Mouse (Mus musculus): Measurements from ENCODE around the gene Aqp8. TPM values are rescaled to one million over a fixed set of nuclear protein-coding genes. Genes with fewer than 3 reads are reported as not detected.
A peak's percentile ranks its signal among the peaks of the same experiment; 100 is the strongest.

Gene Aqp8
- polyA plus RNA-seq, 1 experiment from 2014 or later: 0.42 TPM

GRCm38 (mm10) chr7:123500239-123501219, 38.4 kb downstream of the Aqp8 start, which contains the start of gene Zkscan2:
Zkscan2 (minus strand) TSS chr7:123500449.
- Histone ChIP-seq H3K27me3 (replicated peaks) (no peaks in the 10 kb centered on the region), H3K4me3 (peak within 1 kb of the TSS; percentile 68), H3K9ac (peak within 1 kb of the TSS; percentile 83), H3K4me2 (replicated peaks) (peak within 1 kb of the TSS; percentile 92), H3K4me1 (peaks cover 14% of the 10 kb centered on the region), H3K36me3 (peaks cover 9% of the 10 kb centered on the region; the same call in 1 of the 2 replicates), H3K27ac (peak within 1 kb of the TSS; percentile 79; the same call in 1 of the 2 replicates), H3K9me3 (no peaks in the 10 kb centered on the region)
- peak; percentile 97 for ATAC-seq (ENCODE audit: low FRiP score, low read depth)
- 2% methylated on average over 71 of the region's 71 CpGs for WGBS

GRCm38 (mm10) chr7:123503358-123503757, 41.3 kb downstream of the Aqp8 start:
- H3K4me2 ChIP-seq (replicated peaks): no peak overlapping the region
- H3K4me1 ChIP-seq: peaks cover 14% of the 10 kb centered on the region
- no peak overlapping the region for H3K4me3 ChIP-seq
- H3K27ac ChIP-seq: no peak overlapping the region
- 29% methylated on average over 1 of the region's 1 CpGs for WGBS
- no peak for ATAC-seq (ENCODE audit: low FRiP score, low read depth)
- H3K9ac ChIP-seq: no peak overlapping the region
- no peaks in the 10 kb centered on the region for H3K36me3 ChIP-seq
- H3K27me3 ChIP-seq (replicated peaks): no peaks in the 10 kb centered on the region
- H3K9me3 ChIP-seq: peaks cover 9% of the 10 kb centered on the region; the same call in 1 of the 2 replicates

DNA sequence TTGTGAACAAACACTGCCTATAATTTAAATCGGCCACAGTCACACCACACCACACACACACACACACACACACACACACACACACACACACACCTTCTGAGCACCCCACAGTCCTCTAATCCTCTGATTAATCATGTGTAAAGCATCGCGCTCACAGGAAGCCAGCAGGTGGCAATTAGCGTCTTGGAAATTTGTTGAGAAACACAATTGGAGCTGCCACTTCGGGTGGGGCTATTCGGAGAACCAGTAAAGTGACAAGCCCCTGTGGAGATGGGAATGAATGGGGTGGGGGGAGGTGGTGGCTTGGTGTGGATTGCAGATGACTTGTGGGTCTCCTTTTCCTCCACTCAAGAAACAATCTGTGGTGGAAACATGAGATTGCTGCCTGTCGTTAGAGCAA, 45.9 kb downstream of the Aqp8 start:
- H3K9ac ChIP-seq: no peak overlapping the region
- no peaks in the 10 kb centered on the region for H3K4me1 ChIP-seq
- H3K27ac ChIP-seq: no peak overlapping the region
- WGBS: 59% methylated on average over 7 of the region's 7 CpGs
- no peaks in the 10 kb centered on the region for H3K36me3 ChIP-seq
- ATAC-seq (ENCODE audit: low FRiP score, low read depth): no peak
- no peak overlapping the region for H3K4me2 ChIP-seq (replicated peaks)
- peaks cover 9% of the 10 kb centered on the region; the same call in 1 of the 2 replicates for H3K9me3 ChIP-seq
- no peak overlapping the region for H3K4me3 ChIP-seq
- no peaks in the 10 kb centered on the region for H3K27me3 ChIP-seq (replicated peaks)

Other genes with a start within 250 kb of the Aqp8 start
- 0.16 TPM in 1 of 2 replicates, not detected in the other for gene Slc5a11, start 247.5 kb upstream of the Aqp8 start, polyA plus RNA-seq (2016; fragmentation: Nextera tagmentation; extraction: Ambion mirVana)
- 69.2 and 71.6 TPM in 2 replicates for gene Lcmt1, start 92.5 kb upstream of the Aqp8 start, polyA plus RNA-seq (2016; fragmentation: Nextera tagmentation; extraction: Ambion mirVana)
- gene Arhgap17, start 92.4 kb upstream of the Aqp8 start, polyA plus RNA-seq (2016; fragmentation: Nextera tagmentation; extraction: Ambion mirVana): 19.7 and 23.1 TPM in 2 replicates
- gene Zkscan2, start 38.2 kb downstream of the Aqp8 start, polyA plus RNA-seq (2016; fragmentation: Nextera tagmentation; extraction: Ambion mirVana): 9.8 and 10.4 TPM in 2 replicates